Mouse (Mus musculus): ENCODE data around the gene Nfyc.

Gene Nfyc

DNA sequence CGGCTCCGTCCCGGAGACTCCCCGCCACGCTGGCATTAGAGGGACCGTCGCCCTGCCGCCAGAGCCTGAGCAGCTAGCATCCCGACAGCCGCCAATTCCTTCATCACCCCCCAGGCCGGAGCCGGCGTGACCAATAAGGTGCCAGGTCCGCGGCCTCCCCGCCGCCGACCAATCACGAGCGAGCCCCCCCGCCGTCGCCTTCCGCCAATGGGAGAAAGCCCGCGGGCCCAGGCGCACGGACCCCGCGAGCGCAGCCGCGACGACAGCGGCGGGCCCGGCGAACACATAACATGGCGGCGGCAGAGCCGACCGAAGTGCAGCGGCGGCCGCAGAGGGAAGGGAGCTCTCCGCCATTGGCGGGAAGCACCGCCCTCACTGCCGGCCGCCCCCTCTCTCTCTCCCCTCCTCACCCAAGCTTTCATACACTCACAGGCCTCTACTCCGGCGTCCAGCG lies 6.2 kb downstream of the Nfyc start:
- peak; percentile 97 for DNase-seq

DNA sequence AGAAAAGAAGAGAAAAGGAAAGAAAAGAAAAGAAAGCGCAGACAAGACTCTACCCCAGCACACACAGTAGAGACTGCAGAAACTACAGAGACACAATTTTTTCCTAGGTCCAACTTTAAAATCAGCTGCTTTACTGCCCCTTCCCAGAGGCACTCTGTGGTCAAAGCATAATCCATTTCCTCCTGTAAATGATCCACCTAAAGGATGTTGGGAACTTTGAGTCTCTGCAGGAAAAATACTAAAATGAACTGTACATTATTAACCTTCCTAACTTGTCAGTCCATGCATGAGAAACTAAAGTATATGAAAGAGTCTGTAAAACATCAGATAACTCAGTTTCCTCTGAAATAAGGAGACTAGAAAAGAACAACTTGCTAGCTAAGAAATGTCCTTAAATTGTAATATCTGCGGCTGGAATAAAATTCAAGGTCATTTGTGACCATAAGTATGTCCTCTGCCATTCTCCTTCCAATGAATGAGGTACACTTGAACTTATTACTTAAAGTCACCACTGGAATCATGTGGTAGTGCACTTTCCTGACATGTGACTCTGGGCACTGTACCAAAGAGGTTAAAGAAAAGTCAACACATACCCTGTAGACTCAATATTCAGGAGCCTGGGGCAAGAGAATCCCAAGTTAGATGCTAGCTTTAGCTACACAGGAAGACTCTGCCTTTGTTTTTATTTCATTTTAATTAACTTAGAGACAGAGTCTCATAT lies 9.0 kb downstream of the Nfyc start:
- DNase-seq, result peak; percentile 64

DNA sequence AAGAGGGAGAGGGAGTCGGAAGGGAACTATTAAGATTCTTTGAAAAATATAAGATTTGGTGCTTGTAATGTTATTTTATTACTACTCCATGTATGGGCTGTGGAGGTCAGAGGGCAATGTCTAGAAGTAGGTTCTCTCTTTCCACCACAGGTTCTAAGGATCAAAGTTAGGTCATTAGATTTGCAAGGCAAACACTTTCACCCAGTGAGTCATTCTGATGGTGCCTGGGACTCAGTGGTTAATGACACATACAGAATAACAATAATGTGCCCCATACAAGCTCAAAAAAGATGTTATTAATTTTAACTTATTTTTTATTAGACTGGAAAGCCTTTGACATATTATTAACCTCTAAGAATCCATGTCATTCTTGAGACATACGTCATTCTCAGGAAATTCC lies 11.5 kb downstream of the Nfyc start:
- DNase-seq, result no peak

DNA sequence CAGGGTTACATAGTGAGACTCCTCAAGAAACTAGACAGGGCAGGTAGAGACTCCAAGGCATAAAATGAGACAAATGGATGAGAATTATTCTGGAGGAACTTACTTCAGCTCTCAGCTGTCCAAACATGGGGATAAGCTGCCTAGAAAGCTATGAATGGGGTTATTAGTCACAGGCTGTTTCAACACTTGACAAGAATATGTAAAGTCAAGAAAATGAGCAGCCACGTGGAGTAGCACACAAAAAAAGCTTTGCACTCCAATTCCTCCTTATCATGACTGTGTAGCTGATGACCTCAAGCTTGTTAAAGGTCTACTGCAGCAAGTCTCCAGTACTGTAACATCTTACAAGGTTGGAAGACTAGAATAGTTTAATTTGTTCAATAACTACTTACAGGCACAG lies 12.1 kb downstream of the Nfyc start:
- no peak for DNase-seq

DNA sequence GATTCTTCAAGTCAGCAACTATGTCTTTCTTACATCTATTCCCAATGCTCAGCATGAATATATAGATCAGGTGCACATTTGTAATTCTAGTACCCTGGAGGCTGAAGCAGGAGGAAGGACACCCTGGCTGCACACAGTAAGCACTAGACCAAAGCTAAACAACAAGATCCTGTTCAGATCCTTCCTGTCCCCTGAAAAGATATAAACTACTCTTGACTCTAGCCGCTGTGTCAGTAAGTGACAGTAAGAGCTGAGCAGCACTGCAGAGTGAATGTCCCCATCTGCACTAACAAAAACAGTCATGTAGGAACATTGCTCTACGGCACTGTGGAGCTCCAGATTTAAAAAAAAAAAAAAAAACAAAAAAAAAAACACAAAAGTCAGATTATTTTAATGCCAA lies 13.4 kb downstream of the Nfyc start:
- peak; percentile 59 for DNase-seq

DNA sequence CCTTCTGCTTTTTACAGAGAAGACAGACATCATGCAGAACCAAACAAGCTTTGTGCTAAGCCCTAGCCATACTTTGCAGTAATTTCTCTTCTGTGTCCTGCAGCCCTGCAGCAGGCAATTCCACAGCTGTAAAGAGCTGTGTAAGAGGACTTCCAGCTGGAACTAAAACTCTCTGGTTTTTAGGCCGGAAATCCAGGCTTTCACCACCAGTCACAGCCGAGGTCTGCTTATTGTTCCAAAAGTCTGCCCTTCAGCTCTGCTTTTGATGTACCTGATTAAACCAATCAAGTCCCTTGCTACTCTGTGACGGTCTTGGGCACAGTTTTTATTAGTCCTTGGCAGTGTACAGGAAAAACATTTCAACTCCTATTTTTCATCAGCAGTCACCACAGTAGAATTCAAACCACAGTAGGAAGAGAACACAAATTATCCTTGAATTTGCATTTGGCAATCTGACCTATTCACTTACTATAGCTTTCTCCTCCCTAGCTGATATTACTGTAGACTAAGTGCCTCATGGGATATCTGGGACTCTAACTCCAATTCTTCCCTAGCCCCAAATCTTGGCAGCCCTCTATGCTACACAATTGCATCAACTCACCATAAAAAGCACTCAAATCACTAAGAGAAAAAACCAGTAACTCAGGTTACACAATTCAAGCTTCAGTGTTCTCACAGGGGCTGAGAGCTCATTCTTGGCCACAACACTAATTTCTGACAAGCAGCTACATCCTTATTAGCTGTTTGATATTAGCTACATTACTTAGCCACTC lies 14.2 kb downstream of the Nfyc start:
- peak; percentile 53 for DNase-seq

DNA sequence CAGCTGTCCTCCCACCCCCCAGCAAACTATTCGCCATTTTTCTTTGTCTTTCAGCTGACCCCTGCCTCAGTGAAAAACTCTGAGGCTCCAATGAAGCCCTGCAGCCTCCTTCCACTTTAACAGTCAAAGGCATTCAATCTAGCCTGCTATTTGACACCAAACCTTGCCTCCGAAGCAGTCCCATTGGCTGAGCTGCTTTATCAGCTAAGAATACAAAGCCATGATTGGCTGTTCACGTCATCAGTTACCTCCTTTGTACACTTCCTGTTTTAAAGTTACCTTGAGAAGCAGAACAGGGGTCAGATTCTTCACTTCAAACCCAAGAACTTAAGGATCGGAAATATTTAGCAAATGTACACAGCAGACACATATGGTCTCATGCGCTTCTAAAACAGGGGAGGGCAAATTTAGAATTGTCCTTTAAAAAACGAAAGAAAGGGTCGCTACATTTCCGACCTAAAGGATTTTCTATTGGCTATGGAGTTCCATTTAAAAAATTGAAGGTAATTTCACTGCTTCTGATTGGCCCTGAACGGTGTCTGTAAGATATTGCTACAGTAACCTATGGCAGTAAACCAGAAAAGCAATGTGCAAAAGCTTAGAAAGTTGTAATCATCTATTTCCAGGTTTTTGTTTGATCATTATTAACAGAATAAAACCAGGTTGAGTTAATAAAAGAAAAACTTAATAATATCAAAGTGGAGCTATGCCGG lies 15.6 kb downstream of the Nfyc start:
- peak; percentile 96 for DNase-seq

DNA sequence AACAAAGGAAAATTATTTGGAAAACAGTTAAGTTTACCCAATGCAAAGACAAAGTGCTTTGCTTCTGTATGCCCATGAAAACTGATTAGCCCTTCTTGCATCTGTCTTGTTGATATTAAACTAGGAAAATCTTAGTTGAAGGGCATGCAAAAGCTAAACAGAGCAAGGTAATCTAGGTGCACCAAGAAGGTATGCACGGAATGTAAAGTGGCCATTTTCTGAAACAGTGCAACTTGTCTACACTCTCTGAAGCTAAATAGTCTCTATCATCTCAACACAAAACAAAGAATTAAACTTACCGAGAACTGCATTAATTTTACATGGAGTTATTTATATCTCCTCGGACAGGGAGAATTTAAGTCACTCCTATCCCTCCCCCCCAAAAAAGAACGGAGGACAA lies 16.2 kb downstream of the Nfyc start:
- DNase-seq, result no peak

DNA sequence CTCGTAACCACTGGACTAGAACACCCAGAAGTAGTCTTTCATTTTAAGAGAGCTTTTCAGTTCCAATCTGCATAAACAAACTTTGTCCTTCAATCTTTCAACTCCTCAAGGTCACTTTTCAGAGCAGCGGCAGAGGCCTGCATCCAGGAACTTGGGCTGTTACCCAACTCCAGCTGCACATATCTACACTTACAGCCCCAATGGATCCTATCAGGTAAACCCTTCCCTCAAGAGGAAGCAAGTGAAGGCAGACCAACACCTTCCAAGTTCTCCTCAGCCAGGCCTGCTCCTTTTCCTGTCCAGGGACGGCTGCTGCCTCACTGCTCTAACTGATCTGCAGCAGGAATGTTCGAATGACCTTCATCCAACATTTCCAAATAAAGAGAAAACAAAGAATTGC lies 17.2 kb downstream of the Nfyc start:
- DNase-seq, result peak; percentile 36

DNA sequence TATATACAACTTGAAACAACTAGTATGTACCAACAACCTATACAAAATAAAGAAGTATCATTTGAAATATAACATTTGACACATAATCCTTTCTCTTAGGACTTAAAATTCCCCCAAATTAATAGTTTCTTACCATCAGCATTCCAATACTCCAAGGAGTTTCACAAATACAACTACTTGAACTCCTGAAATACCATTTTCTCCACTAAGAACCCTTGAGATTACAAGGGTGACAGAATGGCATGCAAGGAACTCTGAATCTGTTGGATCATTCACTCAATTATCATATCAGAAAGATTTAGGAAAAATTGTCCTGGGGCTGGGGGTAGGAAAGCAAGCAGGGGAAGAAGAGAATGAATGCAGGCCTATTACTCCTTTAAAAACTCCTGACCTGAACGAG lies 17.6 kb downstream of the Nfyc start:
- no peak for DNase-seq

DNA sequence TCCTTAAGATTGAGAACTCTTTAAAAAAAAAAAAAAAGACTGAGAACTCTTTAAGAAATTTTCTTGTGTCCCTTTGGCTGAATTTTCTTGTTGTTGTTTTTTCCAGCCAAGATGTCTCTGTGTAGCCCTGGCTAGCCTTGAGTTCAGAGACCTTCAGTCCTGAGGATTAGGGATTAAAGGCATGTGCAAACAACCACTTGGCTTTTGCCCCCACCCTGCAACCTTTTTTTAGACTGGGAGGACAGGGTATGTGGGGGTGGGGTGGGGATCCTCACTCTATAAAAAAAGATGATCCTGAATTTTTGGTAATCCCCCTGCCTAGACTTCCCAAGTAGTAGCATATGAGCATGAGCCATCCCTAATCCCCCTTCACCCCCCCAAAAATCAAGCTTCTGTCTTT lies 25.6 kb downstream of the Nfyc start:
- DNase-seq, result no peak

DNA sequence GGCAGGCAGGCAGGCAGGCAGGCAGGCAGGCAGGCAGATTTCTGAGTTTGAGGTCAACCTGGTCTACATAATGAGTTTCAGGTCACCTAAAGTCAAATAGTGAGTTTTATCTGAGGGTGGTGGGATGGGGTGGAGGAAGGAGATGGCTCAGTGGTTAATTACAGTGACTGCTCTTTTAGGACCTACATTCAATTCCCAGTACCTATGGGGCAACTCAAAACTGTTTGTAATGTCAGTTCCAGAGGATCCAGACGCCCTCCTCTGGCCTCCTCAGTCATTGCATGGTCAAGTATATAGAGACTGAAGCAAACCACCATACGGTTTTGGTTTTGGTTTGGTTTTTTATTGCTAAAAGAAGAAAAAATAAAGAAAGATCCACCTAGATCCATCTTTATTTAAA lies 29.9 kb downstream of the Nfyc start:
- DNase-seq, result peak; percentile 73

DNA sequence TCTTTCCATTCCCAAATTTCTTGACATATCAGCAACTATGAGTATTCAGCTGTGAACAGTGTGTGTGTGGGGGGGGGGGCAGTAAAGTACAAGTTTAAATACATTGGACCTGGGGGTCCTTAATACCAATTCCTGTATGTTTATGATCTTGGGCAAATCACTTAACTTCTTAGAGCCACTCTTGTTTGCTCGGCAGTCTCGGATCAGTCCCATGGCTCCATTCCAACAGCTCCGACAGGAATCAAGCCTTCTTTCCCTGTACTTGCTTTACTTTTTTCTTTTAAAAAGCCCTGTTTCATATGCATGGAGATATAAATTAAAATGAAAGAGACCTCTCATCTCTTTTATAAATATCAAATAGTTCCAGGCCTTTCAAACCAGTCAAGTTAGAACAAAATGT lies 30.7 kb downstream of the Nfyc start:
- peak; percentile 34 for DNase-seq

DNA sequence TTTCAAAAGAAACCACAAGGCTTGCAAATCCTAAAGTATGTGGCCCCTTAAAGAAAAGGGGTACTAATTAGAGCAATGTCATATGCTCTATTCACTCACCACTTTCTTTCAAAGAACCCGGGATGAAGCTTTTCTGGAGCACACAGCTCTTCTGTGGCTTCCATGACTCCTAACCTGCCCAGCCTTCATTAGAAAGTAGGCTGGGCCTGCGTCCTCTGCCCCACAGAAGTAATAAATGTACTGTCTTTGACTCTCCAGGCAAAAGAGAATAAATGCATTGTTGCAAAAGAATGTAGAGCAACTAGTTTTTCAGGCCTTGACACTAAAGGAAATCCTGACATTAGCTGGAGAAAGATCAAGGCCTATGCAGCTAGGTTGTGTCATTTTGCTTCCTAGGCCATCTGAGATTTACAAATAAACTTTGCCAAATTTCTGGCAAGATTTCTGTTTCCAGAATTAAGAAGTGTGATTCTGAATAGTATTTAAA lies 31.6 kb downstream of the Nfyc start:
- no peak for DNase-seq

DNA sequence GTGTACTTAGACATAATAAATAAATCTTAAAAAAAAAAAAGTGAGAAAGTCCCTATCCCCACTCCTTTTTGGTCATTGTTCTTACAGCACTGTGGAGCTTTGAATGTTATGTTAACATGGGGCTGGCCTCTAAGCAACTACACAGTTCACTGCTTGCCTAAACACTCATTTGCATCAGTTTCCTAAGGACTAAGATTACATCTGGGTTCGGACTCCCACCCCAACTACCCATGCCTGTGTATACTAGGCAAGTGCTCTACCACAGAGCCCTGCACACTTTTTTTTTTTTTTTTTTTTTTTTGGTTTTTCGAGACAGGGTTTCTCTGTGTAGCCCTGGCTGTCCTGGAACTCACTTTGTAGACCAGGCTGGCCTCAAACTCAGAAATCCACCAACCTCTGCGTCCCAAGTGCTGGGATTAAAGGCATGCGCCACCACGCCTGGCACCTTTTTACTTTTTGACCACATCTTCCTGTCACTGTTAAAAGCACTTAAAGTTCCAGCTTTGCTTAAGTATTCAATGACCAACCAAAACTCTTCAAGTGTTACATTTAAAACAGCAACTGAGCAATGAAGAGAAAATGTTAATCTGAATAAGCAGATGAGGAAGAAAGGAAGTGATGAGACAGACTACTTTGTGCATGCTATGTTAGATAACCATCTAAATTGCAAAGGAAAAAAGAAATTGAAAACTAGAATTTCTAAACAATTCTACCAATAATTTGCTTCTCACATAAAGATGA lies 33.2 kb downstream of the Nfyc start:
- DNase-seq, result no peak

DNA sequence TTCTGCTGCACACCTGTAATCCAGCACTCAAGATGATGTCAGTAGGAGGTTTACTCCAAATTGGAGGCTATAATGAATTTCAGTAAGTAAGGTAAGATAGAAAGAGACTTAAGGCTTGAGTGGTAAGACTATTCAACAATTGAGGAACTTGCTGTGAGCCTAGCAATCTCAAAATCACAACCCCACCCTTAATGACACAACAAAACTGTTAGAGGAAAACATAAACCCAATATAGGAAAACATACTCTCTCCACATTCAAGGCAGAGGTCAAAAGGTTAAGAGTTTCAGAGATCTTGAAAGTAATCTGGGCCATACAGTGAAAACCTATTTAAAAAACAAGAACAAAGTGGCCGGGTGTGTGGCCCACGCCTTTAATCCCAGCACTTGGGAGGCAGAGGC lies 34.7 kb downstream of the Nfyc start:
- DNase-seq, result no peak

DNA sequence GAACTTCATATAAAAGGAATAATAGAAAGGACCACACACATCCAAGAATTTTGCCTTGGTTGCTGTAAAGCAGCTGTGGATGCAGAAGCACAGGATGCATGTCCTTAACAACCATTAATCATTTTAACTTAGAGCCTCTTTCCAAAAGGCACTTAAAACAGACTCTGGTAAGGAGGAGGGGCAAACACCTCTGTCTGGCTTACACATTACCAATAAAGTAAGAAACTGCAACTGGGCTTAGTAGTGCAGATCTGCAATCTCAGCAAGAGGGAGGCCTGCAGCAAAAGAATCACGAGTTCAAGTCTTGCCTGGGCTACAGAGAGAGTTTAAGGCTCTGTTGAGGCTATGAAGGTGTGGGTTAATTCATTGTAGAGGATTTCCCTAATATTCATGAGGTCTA lies 35.7 kb downstream of the Nfyc start:
- DNase-seq, result no peak

DNA sequence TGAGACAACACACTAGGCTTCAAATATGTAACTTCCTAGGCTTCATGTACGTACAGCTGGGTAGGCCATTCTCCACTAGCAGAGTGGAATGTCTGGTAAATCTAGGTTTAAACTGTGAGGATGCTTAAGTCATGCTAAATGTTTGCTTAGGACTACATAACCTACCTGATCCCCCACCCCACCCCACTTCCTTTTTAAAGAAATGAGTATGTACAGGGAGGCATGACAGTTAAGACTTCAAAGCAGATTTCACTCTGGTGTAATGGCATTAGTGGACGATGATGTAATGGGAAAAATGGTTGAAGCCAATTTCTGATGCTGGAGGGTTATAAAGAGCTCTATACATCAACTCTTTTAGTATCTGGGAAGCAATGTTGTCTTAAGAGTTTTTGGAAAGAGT lies 38.5 kb downstream of the Nfyc start:
- DNase-seq, result no peak

DNA sequence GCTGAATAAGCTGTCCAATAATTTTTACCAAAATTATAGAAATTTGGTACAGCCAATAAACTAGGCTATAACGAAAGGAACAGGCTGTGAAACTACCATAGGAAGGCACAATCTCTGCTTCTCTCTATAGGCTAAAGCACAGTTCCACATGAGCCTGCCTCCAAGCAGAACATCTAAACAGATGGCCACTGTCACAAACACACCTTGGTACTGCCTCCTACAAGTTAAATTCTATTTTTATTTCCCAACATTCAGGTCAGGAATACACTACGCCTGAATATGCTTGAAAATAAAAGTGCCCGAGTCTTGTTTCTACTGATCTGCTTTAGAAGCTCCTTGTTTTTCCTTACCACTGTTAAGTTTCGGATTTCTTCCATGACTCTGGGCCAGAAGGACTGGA lies 41.3 kb downstream of the Nfyc start:
- DNase-seq, result no peak

DNA sequence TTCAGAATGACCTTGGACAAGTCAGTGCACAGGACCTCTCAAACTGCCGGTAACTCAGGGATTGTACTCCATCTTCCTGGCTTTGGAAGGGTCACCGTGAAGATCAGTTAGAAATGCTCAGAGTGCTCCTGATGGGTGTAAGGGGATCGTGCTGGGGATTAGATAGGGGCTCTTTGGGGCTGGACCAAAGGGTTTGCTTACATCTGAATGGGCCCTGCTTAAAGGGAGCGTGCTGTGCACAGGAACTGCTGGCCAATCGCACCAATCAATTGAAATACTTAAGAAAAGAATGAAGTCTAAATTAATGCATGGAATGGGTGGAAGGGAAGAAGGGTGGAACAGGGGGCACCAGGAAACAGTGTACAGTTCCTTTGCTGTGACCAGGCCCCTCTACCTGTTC lies 75.6 kb downstream of the Nfyc start:
- no peak for DNase-seq

DNA sequence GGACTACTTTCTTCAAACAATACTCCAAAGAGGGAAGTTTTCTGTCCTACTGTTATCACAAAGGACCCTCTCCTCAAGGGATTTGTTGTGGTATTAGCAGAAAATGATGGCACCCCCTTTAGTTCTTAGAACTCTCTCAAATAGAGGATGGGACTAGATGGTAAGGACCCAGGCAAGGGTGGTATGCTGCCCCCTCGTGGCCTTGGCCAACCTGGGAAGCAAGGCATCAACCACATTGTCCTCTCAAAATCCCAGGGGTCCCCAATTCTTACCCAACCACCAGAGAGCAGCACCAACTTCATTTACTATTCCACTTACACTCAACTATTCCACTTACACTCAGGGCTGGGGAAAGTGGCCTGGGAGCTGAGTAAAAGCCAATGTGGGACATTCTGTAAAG lies 76.1 kb downstream of the Nfyc start:
- peak; percentile 87 for DNase-seq

DNA sequence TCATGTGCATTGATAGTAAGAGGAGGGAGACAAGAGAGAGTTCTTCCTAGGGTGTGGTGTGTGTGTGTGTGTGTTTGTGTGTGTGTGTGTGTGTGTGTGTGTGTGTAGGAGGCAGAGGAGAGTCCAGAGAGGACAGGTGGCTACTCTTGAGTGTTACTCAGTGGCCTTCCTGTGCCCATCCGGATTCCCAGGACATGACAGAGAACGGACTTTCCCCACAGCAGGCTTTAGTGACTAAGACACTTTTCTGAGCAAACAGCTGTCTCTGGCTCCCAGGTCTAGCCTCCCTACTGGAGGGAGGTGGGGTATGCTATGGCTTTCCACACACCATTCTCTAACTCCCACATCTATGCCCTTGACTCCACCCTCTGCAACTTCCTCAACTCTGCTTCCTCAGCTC lies 81.8 kb downstream of the Nfyc start:
- no peak for DNase-seq

Measured in lung, postnatal 36 days (tissue).